Mouse (Mus musculus): Measurements from ENCODE around the gene Trim58. TPM values are rescaled to one million over a fixed set of nuclear protein-coding genes. Genes with fewer than 3 reads are reported as not detected.

Gene Trim58
- polyA plus RNA-seq, 1 experiment from 2014 or later, result 0.09 TPM

- H3K27ac ChIP-seq (replicated peaks; ENCODE audit: low read depth, low read length), result no peak overlapping the region
- H3K36me3 ChIP-seq (ENCODE audit: control insufficient read depth, insufficient read depth, low read length), result no peaks in the 10 kb centered on the region
- no peaks in the 10 kb centered on the region for H3K4me1 ChIP-seq (ENCODE audit: control insufficient read depth, insufficient read depth, low read length)
- no peaks in the 10 kb centered on the region for H3K9me3 ChIP-seq (ENCODE audit: control insufficient read depth, low read length)
- H3K27me3 ChIP-seq (ENCODE audit: control insufficient read depth, insufficient read depth, low read length), result no peaks in the 10 kb centered on the region
- H3K4me2 ChIP-seq (ENCODE audit: low read length), result no peak overlapping the region
- ATAC-seq (ENCODE audit: low FRiP score, low TSS enrichment) (no peak), DNase-seq (peak; percentile 4)
- H3K4me3 ChIP-seq (replicated peaks; ENCODE audit: low read depth, low read length), result no peak overlapping the region
- whole genome bisulfite sequencing, result 55% methylated on average over 4 of the region's 4 CpGs
- no peak overlapping the region for H3K9ac ChIP-seq (replicated peaks; ENCODE audit: low read length)
Observed at GRCm38 (mm10) chr11:58671825-58672224, 31.6 kb downstream of the Trim58 start.

- ATAC-seq (ENCODE audit: low FRiP score, low TSS enrichment), result no peak
- Histone ChIP-seq H3K27me3 (ENCODE audit: control insufficient read depth, insufficient read depth, low read length) (no peaks in the 10 kb centered on the region), H3K9me3 (ENCODE audit: control insufficient read depth, low read length) (no peaks in the 10 kb centered on the region), H3K4me3 (replicated peaks; ENCODE audit: low read depth, low read length) (no peak within 1 kb of the TSS), H3K9ac (replicated peaks; ENCODE audit: low read length) (no peak within 1 kb of the TSS), H3K27ac (replicated peaks; ENCODE audit: low read depth, low read length) (no peak within 1 kb of the TSS), H3K4me1 (ENCODE audit: control insufficient read depth, insufficient read depth, low read length) (no peaks in the 10 kb centered on the region), H3K36me3 (ENCODE audit: control insufficient read depth, insufficient read depth, low read length) (no peaks in the 10 kb centered on the region), H3K4me2 (ENCODE audit: low read length) (no peak within 1 kb of the TSS)
- DNase-seq, result no peak
- WGBS, result 81% methylated on average over 1 of the region's 1 CpGs
Observed at GRCm38 (mm10) chr11:58680799-58681198, 40.5 kb downstream of the Trim58 start, which contains the start of gene Olfr320. Gene Olfr320, plus strand, starts transcription at chr11:58681099.

DNA sequence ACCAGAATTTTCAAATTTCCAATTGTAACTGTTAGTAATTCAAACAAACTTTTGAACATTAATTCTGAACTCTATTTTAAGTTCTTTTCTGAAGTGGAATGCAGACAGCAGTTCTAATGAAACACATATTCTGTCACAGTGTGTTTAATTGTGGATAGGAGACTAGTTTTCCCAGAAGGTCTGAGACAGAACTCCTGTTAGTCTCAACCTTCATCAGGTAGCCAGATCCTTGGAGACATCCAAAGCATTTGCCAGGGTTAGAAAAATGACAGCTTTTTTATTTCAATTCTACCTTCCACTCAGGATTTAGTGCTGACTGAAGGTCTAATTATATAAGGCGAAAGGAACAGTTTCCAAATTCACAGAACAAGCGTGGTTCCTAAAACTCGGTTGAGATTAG is 58.6 kb downstream of the Trim58 start, which contains the start of gene Olfr319:
Gene Olfr319 (plus strand): TSS at position 301 of the 400 bp plus-strand sequence.
- ATAC-seq (ENCODE audit: low FRiP score, low TSS enrichment) (no peak), DNase-seq (no peak)

More for the DNA sequence above, 58.6 kb downstream of the Trim58 start, which contains the start of gene Olfr319:
- Histone ChIP-seq H3K9ac (replicated peaks; ENCODE audit: low read length) (no peak within 1 kb of the TSS), H3K27me3 (ENCODE audit: control insufficient read depth, insufficient read depth, low read length) (no peaks in the 10 kb centered on the region), H3K9me3 (ENCODE audit: control insufficient read depth, low read length) (0 out of 2 replicates have a peak, but pooled peaks cover 13% of the 10 kb centered on the region), H3K36me3 (ENCODE audit: control insufficient read depth, insufficient read depth, low read length) (no peaks in the 10 kb centered on the region), H3K27ac (replicated peaks; ENCODE audit: low read depth, low read length) (no peak within 1 kb of the TSS), H3K4me1 (ENCODE audit: control insufficient read depth, insufficient read depth, low read length) (no peaks in the 10 kb centered on the region), H3K4me3 (replicated peaks; ENCODE audit: low read depth, low read length) (no peak within 1 kb of the TSS), H3K4me2 (ENCODE audit: low read length) (no peak within 1 kb of the TSS)
- 88% methylated on average over 3 of the region's 3 CpGs for WGBS

Other genes starting within 250 kb of the Trim58 start
- not detected in 2 replicates for gene 1810065E05Rik, start 219.4 kb upstream of the Trim58 start, polyA plus RNA-seq (2014; fragmentation: Nextera tagmentation; extraction: Ambion mirVana)
- not detected in 2 replicates for gene Gm12253, start 207.9 kb upstream of the Trim58 start, polyA plus RNA-seq (2014; fragmentation: Nextera tagmentation; extraction: Ambion mirVana)
- not detected in 2 replicates for gene Lypd9, start 187.5 kb upstream of the Trim58 start, polyA plus RNA-seq (2014; fragmentation: Nextera tagmentation; extraction: Ambion mirVana)
- not detected in 2 replicates for gene Olfr30, start 178.2 kb upstream of the Trim58 start, polyA plus RNA-seq (2014; fragmentation: Nextera tagmentation; extraction: Ambion mirVana)
- not detected in 2 replicates for gene Olfr332, start 147.9 kb upstream of the Trim58 start, polyA plus RNA-seq (2014; fragmentation: Nextera tagmentation; extraction: Ambion mirVana)
- not detected in 2 replicates for gene Olfr331, start 137.9 kb upstream of the Trim58 start, polyA plus RNA-seq (2014; fragmentation: Nextera tagmentation; extraction: Ambion mirVana)
- gene Olfr330, start 105.6 kb upstream of the Trim58 start, polyA plus RNA-seq (2014; fragmentation: Nextera tagmentation; extraction: Ambion mirVana), result not detected in 2 replicates
- not detected in 2 replicates for gene Olfr329-ps, start 94.0 kb upstream of the Trim58 start, polyA plus RNA-seq (2014; fragmentation: Nextera tagmentation; extraction: Ambion mirVana)
- gene Olfr328, start 84.8 kb upstream of the Trim58 start, polyA plus RNA-seq (2014; fragmentation: Nextera tagmentation; extraction: Ambion mirVana), result 0.12 TPM in 1 of 2 replicates, not detected in the other
- not detected in 2 replicates for gene Olfr224, start 69.9 kb upstream of the Trim58 start, polyA plus RNA-seq (2014; fragmentation: Nextera tagmentation; extraction: Ambion mirVana)
- not detected in 2 replicates for gene Olfr325, start 62.7 kb upstream of the Trim58 start, polyA plus RNA-seq (2014; fragmentation: Nextera tagmentation; extraction: Ambion mirVana)
- not detected in 2 replicates for gene Olfr324, start 45.4 kb upstream of the Trim58 start, polyA plus RNA-seq (2014; fragmentation: Nextera tagmentation; extraction: Ambion mirVana)
- gene 2210407C18Rik, start 24.4 kb upstream of the Trim58 start, polyA plus RNA-seq (2014; fragmentation: Nextera tagmentation; extraction: Ambion mirVana), result not detected in 2 replicates
- not detected in 2 replicates for gene Olfr323, start 10.0 kb upstream of the Trim58 start, polyA plus RNA-seq (2014; fragmentation: Nextera tagmentation; extraction: Ambion mirVana)
- not detected in 2 replicates for gene Olfr322, start 18.3 kb downstream of the Trim58 start, polyA plus RNA-seq (2014; fragmentation: Nextera tagmentation; extraction: Ambion mirVana)
- gene Olfr320, start 40.6 kb downstream of the Trim58 start, polyA plus RNA-seq (2014; fragmentation: Nextera tagmentation; extraction: Ambion mirVana), result not detected in 2 replicates
- gene Olfr319, start 58.7 kb downstream of the Trim58 start, polyA plus RNA-seq (2014; fragmentation: Nextera tagmentation; extraction: Ambion mirVana), result not detected in 2 replicates
- not detected in 2 replicates for gene Olfr318, start 83.5 kb downstream of the Trim58 start, polyA plus RNA-seq (2014; fragmentation: Nextera tagmentation; extraction: Ambion mirVana)
- 0.19 and 0.25 TPM in 2 replicates for gene Olfr317, start 98.7 kb downstream of the Trim58 start, polyA plus RNA-seq (2014; fragmentation: Nextera tagmentation; extraction: Ambion mirVana)
- gene Olfr316, start 112.3 kb downstream of the Trim58 start, polyA plus RNA-seq (2014; fragmentation: Nextera tagmentation; extraction: Ambion mirVana), result not detected in 2 replicates
- not detected in 2 replicates for gene Olfr315, start 132.7 kb downstream of the Trim58 start, polyA plus RNA-seq (2014; fragmentation: Nextera tagmentation; extraction: Ambion mirVana)
- not detected in 2 replicates for gene Olfr314, start 142.5 kb downstream of the Trim58 start, polyA plus RNA-seq (2014; fragmentation: Nextera tagmentation; extraction: Ambion mirVana)
- gene Fam183b, start 161.5 kb downstream of the Trim58 start, polyA plus RNA-seq (2014; fragmentation: Nextera tagmentation; extraction: Ambion mirVana), result 6.6 and 11.4 TPM in 2 replicates
- gene Olfr313, start 174.5 kb downstream of the Trim58 start, polyA plus RNA-seq (2014; fragmentation: Nextera tagmentation; extraction: Ambion mirVana), result not detected in 2 replicates
- not detected in 2 replicates for gene Olfr312, start 188.8 kb downstream of the Trim58 start, polyA plus RNA-seq (2014; fragmentation: Nextera tagmentation; extraction: Ambion mirVana)
- not detected in 2 replicates for gene Olfr311, start 198.8 kb downstream of the Trim58 start, polyA plus RNA-seq (2014; fragmentation: Nextera tagmentation; extraction: Ambion mirVana)
- gene Gm12258, start 206.7 kb downstream of the Trim58 start, polyA plus RNA-seq (2014; fragmentation: Nextera tagmentation; extraction: Ambion mirVana), result 23.7 and 26.8 TPM in 2 replicates
- 9.1 and 14.4 TPM in 2 replicates for gene 2810021J22Rik, start 226.8 kb downstream of the Trim58 start, polyA plus RNA-seq (2014; fragmentation: Nextera tagmentation; extraction: Ambion mirVana)